Mouse (Mus musculus) neural tube, postnatal 0 days (tissue): ENCODE data around the gene Wdr44. TPM values are rescaled to one million over a fixed set of nuclear protein-coding genes. Genes with fewer than 3 reads are reported as not detected.

Source experiments
- polyA plus RNA-seq: library from polyadenylated mRNA; unstranded; fragments of >200 nt; fragmentation: Nextera tagmentation; extraction: Ambion mirVana; gene quantifications from 2 replicates; pipeline ENCODE4 v1.2.1, GENCODE M21; 2015

The Wdr44 gene
- polyA plus RNA-seq = 20.6 and 22.3 TPM in 2 replicates

GRCm38 (mm10) chrX:23692722-23693442 is at the start of gene Wdr44:
Wdr44 (plus strand) TSS chrX:23693051.

Other genes starting within 250 kb of the Wdr44 start
- not detected in 2 replicates for gene Gm4907, start 189.5 kb downstream of the Wdr44 start, polyA plus RNA-seq